In the genomic region with DNA sequence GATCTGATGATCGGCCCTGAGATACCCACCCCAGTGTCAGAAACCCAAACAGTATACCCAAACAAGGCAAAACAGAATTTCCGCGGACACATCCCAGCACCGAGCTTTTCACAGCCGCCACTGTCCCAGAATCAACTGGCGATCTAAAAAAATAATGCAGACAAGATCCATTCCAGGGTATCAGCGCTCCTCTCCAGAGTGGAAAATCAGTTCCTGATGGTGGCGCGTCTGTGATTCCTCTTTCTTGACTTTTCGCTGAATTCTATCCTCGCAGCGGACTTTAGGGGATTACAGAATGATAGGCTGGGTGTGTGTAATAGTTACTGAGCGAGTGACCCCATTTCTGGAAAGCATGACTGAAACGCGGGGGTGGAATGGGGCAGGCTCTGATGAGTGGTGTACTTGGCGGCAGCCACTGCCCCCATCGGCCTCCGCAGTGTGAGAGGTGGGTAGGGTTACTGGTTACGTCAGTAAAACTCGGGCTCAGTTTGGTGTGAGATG, we compare ENCODE assay signal across 8 mouse cellular contexts. TPM values are rescaled to one million over a fixed set of nuclear protein-coding genes. Genes with fewer than 3 reads are reported as not detected.
DNase-seq lines count a peak whose midpoint lies in the region; ATAC-seq lines count a peak whose summit lies in the region.

No protein-coding gene starts in this region.

- peak overlapping the region; percentile 66 for H3K4me2 ChIP-seq in hindbrain, embryonic 13.5 days

- peak; percentile 26 for DNase-seq in ZHBTc4 (ENCODE audit: low read depth, low spot score)
- DNase-seq in cerebellum, postnatal 14 days, result peak; percentile 56 to 60
- peak; percentile 59 for DNase-seq in gastrocnemius, adult 18-20 months (ENCODE audit: low spot score)
- DNase-seq in left cerebral cortex, adult 8-10 months (ENCODE audit: low spot score in 2 of 2), result peak; percentile 3 to 18
- DNase-seq in right cerebral cortex, postnatal 10 days (ENCODE audit: low spot score in 2 of 2), result peak; percentile 28 to 33
- DNase-seq in yolk sac, embryonic 10.5 days (ENCODE audit: low spot score), result peak; percentile 31

- H3K36me3 ChIP-seq in hindbrain, embryonic 13.5 days, result no peaks in the 10 kb centered on the region
- no peaks in the 10 kb centered on the region for H3K36me3 ChIP-seq in macrophage (ENCODE audit: inconsistent target)

- ATAC-seq in hindbrain, embryonic 13.5 days (ENCODE audit: low FRiP score), result no peak

- H3K27me3 ChIP-seq in hindbrain, embryonic 13.5 days, result 0 out of 2 replicates have a peak, but pooled peaks cover 7% of the 10 kb centered on the region

- H3K79me2 ChIP-seq in macrophage (ENCODE audit: inconsistent target), result peaks cover 60% of the 10 kb centered on the region

- peak overlapping the region; percentile 82 for H3K9ac ChIP-seq in hindbrain, embryonic 13.5 days

- no peak overlapping the region for H3K27ac ChIP-seq in hindbrain, embryonic 13.5 days
- peak overlapping the region; percentile 74 for H3K27ac ChIP-seq in macrophage

- H3K9me3 ChIP-seq in hindbrain, embryonic 13.5 days, result no peaks in the 10 kb centered on the region

- WGBS in hindbrain, embryonic 13.5 days, result 13% methylated on average over 20 of the region's 20 CpGs
- 22% methylated on average over 14 of the region's 20 CpGs for WGBS in macrophage (ENCODE audit: missing documents)

- peak overlapping the region; percentile 61 for H3K4me3 ChIP-seq in hindbrain, embryonic 13.5 days
- H3K4me3 ChIP-seq in macrophage (ENCODE audit: inconsistent target), result peak overlapping the region; percentile 71

- no peaks in the 10 kb centered on the region for H3K4me1 ChIP-seq in hindbrain, embryonic 13.5 days (replicated peaks)

RNA-seq across cellular contexts. Expression of a gene that starts 46.9 kb away (rescaled TPM):
- 10 to 100 TPM; 47.9 to 55.1 TPM for total RNA-seq in gastrocnemius, adult 18-20 months (2021)
- 4.7 and 4.9 TPM in 2 replicates for polyA plus RNA-seq in hindbrain, embryonic 13.5 days (2015; fragmentation: Nextera tagmentation; extraction: Ambion mirVana)
- total RNA-seq in left cerebral cortex, adult 8-10 months (2022), result 10 to 100 TPM; 38.0 to 63.0 (median 51.1) TPM
- total RNA-seq in macrophage (2018; cell fraction: chromatin; rRNA removed), result 100 to 1,000 TPM in 10 of 26 experiments, 10 to 100 TPM in 16; 54.1 to 234 (median 91.2) TPM
- total RNA-seq in macrophage (2018; cell fraction: cytosol; rRNA removed), result 100 to 1,000 TPM in 2 of 26 experiments, 10 to 100 TPM in 24; 51.1 to 104 (median 72.1) TPM
- 100 to 1,000 TPM in 7 of 26 experiments, 10 to 100 TPM in 19; 44.9 to 212 (median 81.2) TPM for total RNA-seq in macrophage (2018; cell fraction: nucleus; rRNA removed)
- polyA plus RNA-seq in macrophage (2018), result 46.7 to 70.2 TPM (median 60.8 TPM) in 3 replicates
